Mouse (Mus musculus) bone marrow macrophage, adult 2 months (primary cell): ENCODE measurements around the gene Nfkbie.

ENCODE experiments used
- CTCF ChIP-seq: IDR thresholded peaks from 2 replicates; pipeline ENCODE4 v1.5.1; 2012; ENCODE audit warnings: low read depth, mild to moderate bottlenecking, low read length, moderate library complexity
- POLR2A ChIP-seq: IDR thresholded peaks from 2 replicates; pipeline ENCODE4 v1.6.1; 2012; ENCODE audit warnings: mild to moderate bottlenecking, low read depth, low read length, borderline replicate concordance

DNA sequence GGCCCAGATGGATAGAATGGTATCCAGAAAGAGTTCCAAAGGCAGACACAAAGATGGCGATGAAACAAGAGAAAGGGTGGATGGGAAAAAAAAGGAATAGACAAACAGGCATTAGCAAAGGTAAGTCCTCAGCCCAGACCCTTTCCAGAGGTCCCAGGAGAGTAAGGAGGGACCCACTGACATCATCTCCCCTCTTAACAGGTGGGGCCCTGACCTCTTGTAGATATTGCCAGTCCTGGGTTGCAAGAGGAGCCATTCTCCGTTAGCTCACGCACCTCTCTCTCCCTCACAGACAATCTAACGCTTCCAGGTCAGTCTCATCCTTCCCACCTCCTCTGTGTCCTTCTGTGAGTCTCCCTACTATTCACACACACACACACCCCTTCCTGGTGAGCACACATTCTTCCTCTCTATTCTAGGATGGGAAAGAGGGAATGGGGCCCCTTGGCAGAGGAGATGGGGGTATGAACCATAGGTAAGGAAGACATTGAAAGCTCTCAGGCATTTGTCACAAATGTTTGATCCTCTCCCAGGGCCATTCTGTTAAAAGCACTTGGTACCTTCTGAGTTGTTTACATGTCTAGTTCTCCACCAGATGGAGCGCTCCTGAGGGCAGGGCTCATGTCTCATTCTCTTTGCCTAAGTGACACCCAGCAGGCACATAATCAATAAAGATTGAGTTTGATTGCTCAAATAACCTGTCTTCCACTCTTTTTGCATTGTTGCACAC lies 7.9 kb upstream of the Nfkbie start:
- no peak for TF ChIP-seq CTCF
- TF ChIP-seq POLR2A = no peak
